Mouse (Mus musculus) hindbrain, embryonic 16.5 days (tissue): Measurements from ENCODE around the gene Tmem25. TPM values are rescaled to one million over a fixed set of nuclear protein-coding genes. Genes with fewer than 3 reads are reported as not detected.

Experiments used
- ATAC-seq: fragments of 200-750 bp; cut with Nextera tagmentation; 2 replicates; pipeline ENCODE4 v1.8.0; 2017; ENCODE audit warnings: moderate TSS enrichment, moderate library complexity
- H3K27ac ChIP-seq: fragments of 300-500 bp; sonication (generic); 2 replicates; pipeline ENCODE4 v1.5.1; 2014; ENCODE audit warnings: low read depth, mild to moderate bottlenecking, control low read depth, low read length, moderate library complexity
- H3K27me3 ChIP-seq: fragments of 300-500 bp; sonication (generic); replicated peaks from 2 replicates; pipeline ENCODE4 v1.6.1; 2014; ENCODE audit warnings: low read length; ENCODE audit not compliant: control insufficient read depth, insufficient read depth
- H3K36me3 ChIP-seq: fragments of 300-500 bp; sonication (generic); 2 replicates; pipeline ENCODE4 v1.6.1; 2014; ENCODE audit warnings: mild to moderate bottlenecking, low read length, moderate library complexity, mixed read lengths; ENCODE audit not compliant: control insufficient read depth, insufficient read depth
- H3K4me1 ChIP-seq: fragments of 300-500 bp; sonication (generic); 2 replicates; pipeline ENCODE4 v1.6.1; 2014; ENCODE audit warnings: low read depth, low read length; ENCODE audit not compliant: control insufficient read depth, insufficient read depth
- H3K4me2 ChIP-seq: fragments of 300-500 bp; sonication (generic); 2 replicates; pipeline ENCODE4 v1.6.1; 2014; ENCODE audit warnings: mild to moderate bottlenecking, low read length, control low read depth, moderate library complexity
- H3K4me3 ChIP-seq: fragments of 300-500 bp; sonication (generic); 2 replicates; pipeline ENCODE4 v1.5.1; 2014; ENCODE audit warnings: mild to moderate bottlenecking, low read length, control low read depth, moderate library complexity
- H3K9ac ChIP-seq: fragments of 300-500 bp; sonication (generic); 2 replicates; pipeline ENCODE4 v1.6.1; 2014; ENCODE audit warnings: low read depth, mild to moderate bottlenecking, control low read depth, low read length, moderate library complexity
- H3K9me3 ChIP-seq: fragments of 300-500 bp; sonication (generic); 2 replicates; pipeline ENCODE4 v1.6.1; 2014; ENCODE audit warnings: mild to moderate bottlenecking, low read length, moderate library complexity; ENCODE audit not compliant: control insufficient read depth
- WGBS: fragments of 180-500 bp; shearing (Covaris S2); extraction: QIAGEN DNeasy Blood & Tissue Kit; methylation state at CpG from one replicate; pipeline ENCODE4 v1.1.7; 2014; 5-methylcytosine and 5-hydroxymethylcytosine counted together
- polyA plus RNA-seq: library from polyadenylated mRNA; unstranded; fragments of >200 nt; fragmentation: Nextera tagmentation; extraction: Ambion mirVana; gene quantifications from 2 replicates; pipeline ENCODE4 v1.2.1, GENCODE M21; 2015

The Tmem25 gene
- polyA plus RNA-seq, 1 experiment from 2014 or later = 24.8 TPM

GRCm38 (mm10) chr9:44760873-44761272, 38.2 kb downstream of the Tmem25 start:
- ATAC-seq = no peak

DNA sequence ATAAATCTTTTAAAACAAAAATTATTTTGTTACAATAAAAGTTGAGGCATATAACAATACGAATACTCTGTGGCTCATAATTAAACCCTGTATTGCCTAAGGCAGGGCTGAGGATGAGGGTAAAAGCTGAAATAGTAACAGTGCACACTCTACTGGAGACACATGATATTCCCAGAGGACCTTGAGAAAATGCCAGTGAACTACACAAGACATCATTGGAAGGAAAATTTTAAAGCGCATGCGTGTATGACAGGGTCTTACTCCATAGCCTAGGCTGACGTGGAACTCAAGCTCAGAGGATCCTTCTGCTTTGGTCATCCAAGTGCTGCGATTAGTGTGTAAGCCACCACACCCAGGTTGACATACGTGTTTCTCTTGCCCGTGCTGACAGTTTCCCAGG, 50.6 kb downstream of the Tmem25 start:
- Histone ChIP-seq H3K36me3 (peaks cover 32% of the 10 kb centered on the region), H3K9ac (no peak overlapping the region), H3K4me1 (no peaks in the 10 kb centered on the region), H3K9me3 (no peaks in the 10 kb centered on the region), H3K4me2 (no peak overlapping the region), H3K27ac (no peak overlapping the region), H3K27me3 (no peaks in the 10 kb centered on the region), H3K4me3 (no peak overlapping the region)
- ATAC-seq = no peak
- 93% methylated on average over 7 of the region's 7 CpGs for WGBS

More at GRCm38 (mm10) chr9:44760873-44761272, 38.2 kb downstream of the Tmem25 start:
- Histone ChIP-seq H3K9me3 (no peaks in the 10 kb centered on the region), H3K36me3 (peaks cover 9% of the 10 kb centered on the region), H3K9ac (no peak overlapping the region), H3K4me1 (peaks cover 9% of the 10 kb centered on the region), H3K4me3 (no peak overlapping the region), H3K27me3 (no peaks in the 10 kb centered on the region), H3K4me2 (no peak overlapping the region), H3K27ac (no peak overlapping the region)
- WGBS = 76% methylated on average over 2 of the region's 2 CpGs

DNA sequence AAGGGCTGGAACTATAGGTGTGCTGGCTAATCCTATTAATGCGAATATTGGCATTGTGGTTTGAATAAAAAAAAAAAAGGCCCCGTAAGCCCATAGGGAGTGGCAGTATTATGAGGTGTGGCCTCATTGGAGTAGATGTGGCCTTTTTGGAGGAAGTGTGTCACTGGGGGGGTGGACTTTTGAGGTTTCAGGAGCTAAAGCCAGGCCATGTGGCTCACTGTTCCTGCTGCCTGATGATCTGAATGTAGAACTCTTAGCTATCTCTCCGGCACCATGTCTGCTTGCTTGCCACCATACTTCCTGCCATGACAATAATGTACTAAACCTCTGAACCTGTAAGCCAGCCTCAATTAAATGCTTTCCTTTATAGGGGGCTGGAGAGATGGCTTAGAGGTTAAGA, 51.8 kb downstream of the Tmem25 start:
- 95% methylated on average over 3 of the region's 3 CpGs for WGBS
- no peaks in the 10 kb centered on the region for H3K27me3 ChIP-seq
- H3K36me3 ChIP-seq = peaks cover 31% of the 10 kb centered on the region
- H3K27ac ChIP-seq = no peak overlapping the region
- H3K9me3 ChIP-seq = no peaks in the 10 kb centered on the region
- ATAC-seq = no peak
- H3K4me1 ChIP-seq = no peaks in the 10 kb centered on the region
- no peak overlapping the region for H3K4me3 ChIP-seq
- H3K4me2 ChIP-seq = no peak overlapping the region
- H3K9ac ChIP-seq = no peak overlapping the region

- no peak for ATAC-seq
- Histone ChIP-seq H3K9me3 (no peaks in the 10 kb centered on the region), H3K27me3 (no peaks in the 10 kb centered on the region), H3K4me3 (no peak overlapping the region), H3K4me2 (no peak overlapping the region), H3K27ac (no peak overlapping the region), H3K9ac (no peak overlapping the region), H3K36me3 (peaks cover 31% of the 10 kb centered on the region), H3K4me1 (no peaks in the 10 kb centered on the region)
- WGBS = 93% methylated on average over 3 of the region's 3 CpGs
Observed at GRCm38 (mm10) chr9:44746666-44747065, 52.4 kb downstream of the Tmem25 start.

GRCm38 (mm10) chr9:44745371-44745770, 53.7 kb downstream of the Tmem25 start:
- Histone ChIP-seq H3K4me1 (no peaks in the 10 kb centered on the region), H3K4me2 (no peak overlapping the region), H3K36me3 (peaks cover 27% of the 10 kb centered on the region), H3K9me3 (no peaks in the 10 kb centered on the region), H3K27ac (no peak overlapping the region), H3K4me3 (no peak overlapping the region), H3K27me3 (no peaks in the 10 kb centered on the region), H3K9ac (no peak overlapping the region)
- 93% methylated on average over 7 of the region's 7 CpGs for WGBS
- ATAC-seq = no peak

Other genes with a start within 250 kb of the Tmem25 start
- not detected in 2 replicates for gene Cxcr5, start 237.4 kb downstream of the Tmem25 start, polyA plus RNA-seq
- 12.5 and 14.6 TPM in 2 replicates for gene Ddx6, start 194.4 kb downstream of the Tmem25 start, polyA plus RNA-seq
- not detected in 2 replicates for gene Treh, start 126.1 kb downstream of the Tmem25 start, polyA plus RNA-seq
- gene Phldb1, start 64.1 kb downstream of the Tmem25 start, polyA plus RNA-seq = 37.4 and 44.2 TPM in 2 replicates
- gene Arcn1, start 31.5 kb downstream of the Tmem25 start, polyA plus RNA-seq = 130 and 145 TPM in 2 replicates
- 152 and 160 TPM in 2 replicates for gene Ift46, start 31.4 kb downstream of the Tmem25 start, polyA plus RNA-seq
- gene Ttc36, start 3.8 kb upstream of the Tmem25 start, polyA plus RNA-seq = not detected in 2 replicates
- gene Kmt2a, start 82.0 kb upstream of the Tmem25 start, polyA plus RNA-seq = 14.4 and 16.4 TPM in 2 replicates
- gene Atp5l, start 121.4 kb upstream of the Tmem25 start, polyA plus RNA-seq = 711 and 802 TPM in 2 replicates
- gene Ube4a, start 166.3 kb upstream of the Tmem25 start, polyA plus RNA-seq = 31.8 and 35.0 TPM in 2 replicates
- gene Cd3g, start 181.1 kb upstream of the Tmem25 start, polyA plus RNA-seq = not detected in 2 replicates
- gene Cd3d, start 182.5 kb upstream of the Tmem25 start, polyA plus RNA-seq = not detected in 2 replicates
- gene Cd3e, start 210.3 kb upstream of the Tmem25 start, polyA plus RNA-seq = 0.15 and 0.19 TPM in 2 replicates
- gene Mpzl2, start 240.5 kb upstream of the Tmem25 start, polyA plus RNA-seq = 2.5 and 3.0 TPM in 2 replicates